Mouse (Mus musculus) embryonic facial prominence, embryonic 11.5 days (tissue): ENCODE measurements at regions not wholly inside any gene's neighbourhood (a gene's known extent, or its start where the extent isn't known, plus 50 kb on each side); places are given as distances from the start of the nearest gene placed in this dataset.

Experiments
- ATAC-seq: fragments of 200-750 bp; cut with Nextera tagmentation; replicated peaks from 2 replicates; pipeline ENCODE4 v1.8.0; 2017; ENCODE audit warnings: low read depth; ENCODE audit not compliant: insufficient number of reproducible peaks, low FRiP score, low TSS enrichment
- DNase-seq: peaks from one replicate; pipeline ENCODE4 v3.0.0-alpha.2; 2015; ENCODE audit warnings: low spot score
- H3K27ac ChIP-seq: fragments of 300-500 bp; sonication (generic); replicated peaks from 2 replicates; pipeline ENCODE4 v1.5.1; 2014; ENCODE audit warnings: mild to moderate bottlenecking, low read depth, low read length, control low read depth
- H3K27me3 ChIP-seq: fragments of 300-500 bp; sonication (generic); 2 replicates; pipeline ENCODE4 v1.6.1; 2014; ENCODE audit warnings: mild to moderate bottlenecking, low read length, moderate library complexity, mixed read lengths; ENCODE audit not compliant: control insufficient read depth, insufficient read depth
- H3K36me3 ChIP-seq: fragments of 300-500 bp; sonication (generic); replicated peaks from 2 replicates; pipeline ENCODE4 v1.6.1; 2014; ENCODE audit warnings: low read depth, mild to moderate bottlenecking, low read length, moderate library complexity, mixed read lengths; ENCODE audit not compliant: control insufficient read depth, insufficient read depth
- H3K4me1 ChIP-seq: fragments of 300-500 bp; sonication (generic); 2 replicates; pipeline ENCODE4 v1.6.1; 2014; ENCODE audit warnings: low read length, mixed read lengths; ENCODE audit not compliant: control insufficient read depth, insufficient read depth
- H3K4me2 ChIP-seq: fragments of 300-500 bp; sonication (generic); 2 replicates; pipeline ENCODE4 v1.6.1; 2014; ENCODE audit warnings: low read depth, mild to moderate bottlenecking, control low read depth, low read length, moderate library complexity
- H3K4me3 ChIP-seq: fragments of 300-500 bp; sonication (generic); 2 replicates; pipeline ENCODE4 v1.5.1; 2014; ENCODE audit warnings: low read depth, low read length, control low read depth
- H3K9ac ChIP-seq: fragments of 300-500 bp; sonication (generic); replicated peaks from 2 replicates; pipeline ENCODE4 v1.6.1; 2014; ENCODE audit warnings: mild to moderate bottlenecking, control low read depth, low read length
- H3K9me3 ChIP-seq: fragments of 300-500 bp; sonication (generic); replicated peaks from 2 replicates; pipeline ENCODE4 v1.6.1; 2016; ENCODE audit warnings: mild to moderate bottlenecking, low read length, inconsistent platforms, mixed read lengths; ENCODE audit not compliant: control insufficient read depth
- WGBS: fragments of 180-500 bp; shearing (Covaris S2); extraction: QIAGEN DNeasy Blood & Tissue Kit; methylation state at CpG from one replicate; pipeline ENCODE4 v1.1.7; 2014; 5-methylcytosine and 5-hydroxymethylcytosine counted together

GRCm38 (mm10) chr3:153065890-153066289 is 83.8 kb upstream of the St6galnac5 start:
- WGBS, result 82% methylated on average over 3 of the region's 3 CpGs
- ATAC-seq, result no peak
- no peak overlapping the region for H3K4me3 ChIP-seq
- no peak for DNase-seq
- no peaks in the 10 kb centered on the region for H3K9me3 ChIP-seq
- no peaks in the 10 kb centered on the region for H3K4me1 ChIP-seq
- H3K4me2 ChIP-seq, result no peak overlapping the region
- H3K27ac ChIP-seq, result no peak overlapping the region
- H3K9ac ChIP-seq, result no peak overlapping the region
- no peaks in the 10 kb centered on the region for H3K36me3 ChIP-seq
- H3K27me3 ChIP-seq, result no peaks in the 10 kb centered on the region

GRCm38 (mm10) chr3:153053163-153053562 is 71.1 kb upstream of the St6galnac5 start:
- Histone ChIP-seq H3K9me3 (no peaks in the 10 kb centered on the region), H3K36me3 (no peaks in the 10 kb centered on the region), H3K4me2 (no peak overlapping the region), H3K9ac (no peak overlapping the region), H3K4me1 (no peaks in the 10 kb centered on the region), H3K4me3 (no peak overlapping the region), H3K27ac (no peak overlapping the region), H3K27me3 (no peaks in the 10 kb centered on the region)
- 94% methylated on average over 3 of the region's 3 CpGs for WGBS
- ATAC-seq (no peak), DNase-seq (no peak)

- Histone ChIP-seq H3K27me3 (no peaks in the 10 kb centered on the region), H3K4me2 (no peak overlapping the region), H3K36me3 (no peaks in the 10 kb centered on the region), H3K4me1 (no peaks in the 10 kb centered on the region), H3K9me3 (no peaks in the 10 kb centered on the region; the same call in 1 of the 2 replicates), H3K9ac (no peak overlapping the region), H3K4me3 (no peak overlapping the region), H3K27ac (no peak overlapping the region)
- DNase-seq (no peak), ATAC-seq (no peak)
These were observed 69.5 kb upstream of the St6galnac5 start for GRCm38 (mm10) chr3:153051566-153051965.

GRCm38 (mm10) chr3:153045328-153045727 is 63.3 kb upstream of the St6galnac5 start:
- Histone ChIP-seq H3K27me3 (no peaks in the 10 kb centered on the region), H3K9me3 (no peaks in the 10 kb centered on the region; the same call in 1 of the 2 replicates), H3K27ac (no peak overlapping the region), H3K4me2 (no peak overlapping the region), H3K4me3 (no peak overlapping the region), H3K9ac (no peak overlapping the region), H3K36me3 (no peaks in the 10 kb centered on the region), H3K4me1 (no peaks in the 10 kb centered on the region)
- no peak for DNase-seq
- no peak for ATAC-seq
- 92% methylated on average over 2 of the region's 2 CpGs for WGBS

GRCm38 (mm10) chr3:153033980-153034379 is 51.9 kb upstream of the St6galnac5 start:
- no peak for DNase-seq
- ATAC-seq, result 0 out of 2 replicates have a peak, but pooled peaks have one; percentile 44

More at GRCm38 (mm10) chr3:153033980-153034379, 51.9 kb upstream of the St6galnac5 start:
- Histone ChIP-seq H3K27ac (no peak overlapping the region), H3K4me3 (no peak overlapping the region), H3K9ac (no peak overlapping the region), H3K4me2 (no peak overlapping the region), H3K9me3 (no peaks in the 10 kb centered on the region), H3K36me3 (no peaks in the 10 kb centered on the region), H3K27me3 (no peaks in the 10 kb centered on the region), H3K4me1 (no peaks in the 10 kb centered on the region)
- 83% methylated on average over 6 of the region's 6 CpGs for WGBS
